Mouse (Mus musculus): ENCODE measurements around the gene Tcf20. TPM values are rescaled to one million over a fixed set of nuclear protein-coding genes. Genes with fewer than 3 reads are reported as not detected.

Gene Tcf20
- total and polyA plus RNA-seq, 3 experiments = 34.7 to 92.0 (median 91.8) TPM

- H3K27me3 ChIP-seq (ENCODE audit: control insufficient read depth in 1 of 2, insufficient read depth in 2 of 2, low read length in 2 of 2) = peaks cover 2 to 5% of the 10 kb centered on the region in 2 experiments; a peak in 3 of 4 replicates
- TF ChIP-seq TBP (IDR thresholded peaks at IDR 0.05; ENCODE audit: low read depth, low read length) = no peak
- no peak for TF ChIP-seq HCFC1 (IDR thresholded peaks at IDR 0.05; ENCODE audit: low read depth, low read length)
- no peak for TF ChIP-seq GABPA (IDR thresholded peaks at IDR 0.05; ENCODE audit: low read depth, low read length)
- no peak for TF ChIP-seq SIN3A (IDR thresholded peaks at IDR 0.05; ENCODE audit: low read length)
- no peak for TF ChIP-seq TAL1 (IDR thresholded peaks at IDR 0.05; ENCODE audit: low read length)
- no peak for TF ChIP-seq MYC (IDR thresholded peaks at IDR 0.05; ENCODE audit: low read depth, low read length)
- no peak for TF ChIP-seq UBTF (IDR thresholded peaks at IDR 0.05; ENCODE audit: borderline replicate concordance, insufficient read depth, low read depth, low read length)
- TF ChIP-seq ETS1 (IDR thresholded peaks at IDR 0.05; ENCODE audit: low read depth, low read length) = no peak
- no peak for TF ChIP-seq GATA1 (IDR thresholded peaks at IDR 0.05; ENCODE audit: low read depth, low read length)
- no peak for TF ChIP-seq RCOR1 (IDR thresholded peaks at IDR 0.05; ENCODE audit: low read depth, low read length)
- no peak for TF ChIP-seq MEF2A (IDR thresholded peaks at IDR 0.05; ENCODE audit: extremely low read depth, insufficient replicate concordance, low read depth, low read length, poor library complexity, severe bottlenecking)
- no peak for TF ChIP-seq BHLHE40 (IDR thresholded peaks at IDR 0.05; ENCODE audit: borderline replicate concordance, low read depth, low read length)
- H3K27ac ChIP-seq (ENCODE audit: control insufficient read depth, low read depth, low read length) = no peak overlapping the region
- DNase-seq (ENCODE audit: low read depth, low spot score) = no peak
- no peak overlapping the region for H3K4me3 ChIP-seq (ENCODE audit: control insufficient read depth in 1 of 2, insufficient read depth in 1 of 2, low read depth in 2 of 2, low read length in 2 of 2)
- no peaks in the 10 kb centered on the region for H3K36me3 ChIP-seq (ENCODE audit: control insufficient read depth in 1 of 2, insufficient read depth in 2 of 2, low read length in 2 of 2)
- peaks cover 0 to 8% of the 10 kb centered on the region in 2 experiments; a peak in 2 of 4 replicates for H3K4me1 ChIP-seq (ENCODE audit: control insufficient read depth in 1 of 2, insufficient read depth in 2 of 2, low read length in 2 of 2)
- no peaks in the 10 kb centered on the region for H3K9me3 ChIP-seq (replicated peaks; ENCODE audit: insufficient read depth, low read length)
- no peak overlapping the region for H3K9ac ChIP-seq (ENCODE audit: control insufficient read depth, low read depth, low read length, poor library complexity, severe bottlenecking)
- H3K79me2 ChIP-seq (ENCODE audit: control insufficient read depth, insufficient read depth, low read length, poor library complexity) = peaks cover 2% of the 10 kb centered on the region; the same call in 1 of the 2 replicates
Measured at GRCm38 (mm10) chr15:82904526-82904925, 83.1 kb downstream of the Tcf20 start.

- Histone ChIP-seq H3K36me3 (ENCODE audit: control insufficient read depth in 1 of 2, insufficient read depth in 2 of 2, low read length in 2 of 2) (peaks cover 0 to 5% of the 10 kb centered on the region in 2 experiments; a peak in 2 of 4 replicates), H3K4me3 (ENCODE audit: control insufficient read depth in 1 of 2, insufficient read depth in 1 of 2, low read depth in 2 of 2, low read length in 2 of 2) (no peak overlapping the region), H3K9me3 (replicated peaks; ENCODE audit: insufficient read depth, low read length) (no peaks in the 10 kb centered on the region), H3K27ac (ENCODE audit: control insufficient read depth, low read depth, low read length) (no peak overlapping the region), H3K9ac (ENCODE audit: control insufficient read depth, low read depth, low read length, poor library complexity, severe bottlenecking) (no peak overlapping the region), H3K27me3 (ENCODE audit: control insufficient read depth in 1 of 2, insufficient read depth in 2 of 2, low read length in 2 of 2) (no peaks in the 10 kb centered on the region), H3K4me1 (ENCODE audit: control insufficient read depth in 1 of 2, insufficient read depth in 2 of 2, low read length in 2 of 2) (peaks cover 0 to 10% of the 10 kb centered on the region in 2 experiments; a peak in 3 of 4 replicates), H3K79me2 (ENCODE audit: control insufficient read depth, insufficient read depth, low read length, poor library complexity) (peaks cover 22% of the 10 kb centered on the region)
- DNase-seq (ENCODE audit: low read depth, low spot score) = no peak
- TF ChIP-seq NRF1 (IDR thresholded peaks at IDR 0.05; ENCODE audit: insufficient read depth, low read depth, low read length, poor library complexity, severe bottlenecking) (no peak), MYB (IDR thresholded peaks at IDR 0.05; ENCODE audit: low read depth, low read length) (no peak), CHD2 (IDR thresholded peaks at IDR 0.05; ENCODE audit: low read length) (no peak), USF2 (IDR thresholded peaks at IDR 0.05; ENCODE audit: borderline replicate concordance in 1 of 2, insufficient read depth in 1 of 2, low read depth in 1 of 2, low read length in 2 of 2) (no peak), TAL1 (IDR thresholded peaks at IDR 0.05; ENCODE audit: low read length) (no peak), KAT2A (conservative IDR thresholded peaks at IDR 0.05; ENCODE audit: low read depth, low read length) (no peak), ELF1 (IDR thresholded peaks at IDR 0.05; ENCODE audit: low read depth, low read length) (no peak), MYC (IDR thresholded peaks at IDR 0.05; ENCODE audit: low read depth, low read length) (no peak), ZC3H11A (IDR thresholded peaks at IDR 0.05; ENCODE audit: low read depth, low read length) (no peak), GABPA (IDR thresholded peaks at IDR 0.05; ENCODE audit: low read depth, low read length) (no peak), MAX (IDR thresholded peaks at IDR 0.05; ENCODE audit: low read length) (no peak), CTCF (IDR thresholded peaks at IDR 0.05 in 2 of 3, conservative IDR thresholded peaks at IDR 0.05 in 1 of 3; ENCODE audit: control insufficient read depth in 1 of 3, insufficient read depth in 1 of 3, low read depth in 2 of 3, low read length in 3 of 3, poor library complexity in 1 of 3, severe bottlenecking in 1 of 3) (no peak), MXI1 (IDR thresholded peaks at IDR 0.05; ENCODE audit: low read depth, low read length) (no peak), NELFE (IDR thresholded peaks at IDR 0.05; ENCODE audit: low read depth, low read length) (no peak), ETS1 (IDR thresholded peaks at IDR 0.05; ENCODE audit: low read depth, low read length) (no peak), JUND (IDR thresholded peaks at IDR 0.05; ENCODE audit: low read depth, low read length) (no peak), BHLHE40 (IDR thresholded peaks at IDR 0.05; ENCODE audit: borderline replicate concordance, low read depth, low read length) (no peak), TBP (IDR thresholded peaks at IDR 0.05; ENCODE audit: low read depth, low read length) (no peak), USF1 (IDR thresholded peaks at IDR 0.05; ENCODE audit: low read depth, low read length) (no peak)
Measured at GRCm38 (mm10) chr15:82902521-82902920, 85.2 kb downstream of the Tcf20 start.

All from MEL (cell line).